Mouse (Mus musculus) regulatory T cell (primary cell): Measurements from ENCODE around the gene Mrpl19.

ENCODE experiments used
- in situ Hi-C: fragments of 300-600 bp; cut with MboI, MseI; formaldehyde crosslinking; loops from one replicate; pipeline ENCODE4 v1.15.1; 2025; ENCODE audit warnings: high pct_unique_total_duplicates

The Mrpl19 gene

DNA sequence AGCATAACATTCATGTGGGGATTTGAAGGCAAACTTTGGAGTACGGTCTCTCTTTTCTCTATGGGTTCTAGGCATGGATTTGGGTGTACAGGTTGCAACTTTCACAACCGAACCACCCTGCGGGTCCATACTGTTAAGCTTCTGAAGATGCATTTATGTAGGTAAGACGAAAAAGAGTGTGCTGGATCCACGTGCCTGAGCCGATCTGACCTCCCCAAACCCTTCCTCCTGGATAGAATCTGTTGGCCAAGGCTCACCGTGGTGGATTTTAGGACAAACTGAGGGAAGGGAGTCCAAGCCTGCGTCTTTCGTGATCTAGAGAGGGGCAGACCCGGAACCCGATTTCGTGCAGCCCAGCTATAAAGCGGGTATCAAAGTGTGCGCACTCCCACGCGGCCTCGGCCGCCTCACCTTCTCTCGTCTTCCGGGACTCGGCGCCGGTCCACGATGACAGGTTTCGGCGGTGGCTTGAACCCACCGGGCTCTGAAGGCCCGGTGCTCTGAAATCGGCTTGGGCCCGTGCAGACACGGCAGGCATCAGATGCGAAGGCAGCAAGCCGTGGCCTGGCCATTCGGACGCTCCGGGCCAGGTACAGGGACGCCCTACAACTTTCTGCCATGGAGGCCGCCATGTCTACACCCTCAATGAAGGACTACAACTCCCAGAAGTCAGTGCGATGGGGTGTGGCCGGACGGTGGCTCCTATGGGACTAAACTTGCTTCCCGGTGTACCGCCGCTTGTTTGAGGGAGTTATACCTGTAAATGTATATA is at the start of gene Mrpl19:
TSS of gene Mrpl19 (minus strand) at position 663 of the 772 bp plus-strand sequence.
- in situ Hi-C loops: loop anchor here (5.0 kb wide), 2 partner anchors 687 to 742 kb away; partner anchors contain the start of gene Pole4

DNA sequence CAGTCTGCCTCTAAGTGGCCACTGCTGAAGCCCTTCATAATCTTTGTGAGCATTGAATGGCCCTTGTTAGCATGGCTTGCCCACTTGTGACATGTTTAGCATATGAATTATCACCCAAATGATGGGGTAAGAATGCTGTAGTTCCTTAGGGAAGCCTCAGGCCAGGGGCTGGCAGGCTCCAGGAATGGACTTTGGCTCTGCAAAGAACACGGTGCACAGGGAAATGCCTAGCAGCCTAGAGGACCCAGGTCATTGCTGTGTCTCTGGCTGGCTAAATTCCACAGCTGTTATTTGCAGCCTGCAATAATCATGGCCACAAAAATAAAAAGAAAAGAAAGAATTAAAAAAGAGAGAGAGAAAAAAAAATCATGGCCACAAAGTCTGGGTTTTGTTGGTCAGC is 46.6 kb upstream of the Mrpl19 start:
- in situ Hi-C loops: no loop called here

DNA sequence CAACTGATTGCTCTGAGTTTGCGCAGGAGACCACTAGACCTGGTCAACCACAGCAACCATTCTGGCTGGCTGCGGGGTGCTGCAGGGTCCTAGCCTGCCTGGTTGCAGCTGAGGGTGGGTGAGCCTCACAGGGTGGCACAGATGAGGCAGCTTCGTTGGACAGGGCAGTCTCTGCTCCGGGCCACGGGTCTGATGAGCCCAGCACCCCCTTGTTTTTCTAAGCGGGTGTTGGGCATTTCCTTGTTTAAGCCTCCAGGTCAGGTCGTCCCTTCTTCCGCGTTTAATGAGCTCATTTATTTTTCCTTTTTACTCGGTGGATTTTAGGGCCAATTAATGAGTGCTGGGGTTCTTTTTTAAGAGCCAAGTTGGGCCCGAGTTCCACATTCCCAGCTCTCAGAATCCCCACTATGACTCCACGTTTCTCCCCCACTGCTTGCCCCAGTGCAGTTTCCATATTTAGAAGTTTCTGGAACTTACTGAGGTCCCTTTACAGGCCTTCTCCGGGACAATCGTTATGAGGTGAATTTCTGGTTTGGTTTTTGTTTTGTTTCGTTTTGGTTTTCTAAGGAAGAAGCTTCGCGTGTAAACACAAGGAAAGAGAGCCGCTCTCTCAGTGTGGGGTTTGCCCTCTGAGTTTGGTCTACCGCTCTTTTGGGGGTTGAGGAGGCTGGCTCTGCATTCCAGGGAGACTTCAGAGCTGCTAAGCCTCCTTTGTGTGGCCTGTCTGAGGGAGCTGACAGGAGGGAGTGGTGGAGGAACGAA is 24.5 kb upstream of the Mrpl19 start:
- in situ Hi-C loops: no loop called here

DNA sequence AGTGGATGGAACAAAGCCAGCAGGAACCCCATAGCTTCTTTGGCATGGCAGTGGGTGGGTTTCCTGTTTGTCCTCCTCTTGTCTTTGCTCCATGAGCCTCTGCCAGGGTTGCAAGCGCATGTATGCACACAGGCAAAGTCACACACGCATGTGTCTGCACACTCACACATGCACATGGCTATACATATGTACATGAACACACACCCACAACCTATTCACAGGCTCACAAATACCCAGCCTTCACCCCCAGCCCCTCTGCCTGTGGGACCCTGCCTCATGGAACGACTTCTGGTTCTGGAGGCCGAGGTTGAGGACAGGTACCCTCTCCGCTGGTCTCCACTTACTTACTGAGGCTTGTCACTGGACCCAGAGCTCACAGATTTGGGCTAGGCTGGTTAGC is 22.6 kb upstream of the Mrpl19 start:
- in situ Hi-C loops: loop anchor here (10.0 kb wide), 1 partner anchor 136 kb away; no protein-coding TSS in a partner anchor

DNA sequence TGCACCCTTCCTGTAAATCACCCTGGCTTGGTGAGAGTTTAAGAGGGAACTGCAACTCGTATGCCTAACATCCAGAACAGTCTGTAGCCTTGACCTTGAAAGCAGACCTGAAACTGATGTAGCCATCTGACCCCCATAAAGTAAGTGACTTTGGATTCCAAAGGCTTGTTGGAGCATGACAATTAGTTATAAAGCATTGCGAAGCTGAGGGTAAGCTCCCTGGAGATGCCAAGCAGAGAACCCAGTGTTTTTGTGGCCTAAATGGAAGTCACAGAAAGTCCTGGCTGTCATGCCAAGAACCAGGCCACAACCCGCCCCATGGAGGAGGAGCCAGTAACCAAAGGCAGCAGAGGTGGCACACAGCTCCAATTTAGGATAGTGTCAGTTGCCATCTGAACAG is 21.8 kb upstream of the Mrpl19 start:
- in situ Hi-C loops: loop anchor here (10.0 kb wide), 1 partner anchor 137 kb away; no protein-coding TSS in a partner anchor

DNA sequence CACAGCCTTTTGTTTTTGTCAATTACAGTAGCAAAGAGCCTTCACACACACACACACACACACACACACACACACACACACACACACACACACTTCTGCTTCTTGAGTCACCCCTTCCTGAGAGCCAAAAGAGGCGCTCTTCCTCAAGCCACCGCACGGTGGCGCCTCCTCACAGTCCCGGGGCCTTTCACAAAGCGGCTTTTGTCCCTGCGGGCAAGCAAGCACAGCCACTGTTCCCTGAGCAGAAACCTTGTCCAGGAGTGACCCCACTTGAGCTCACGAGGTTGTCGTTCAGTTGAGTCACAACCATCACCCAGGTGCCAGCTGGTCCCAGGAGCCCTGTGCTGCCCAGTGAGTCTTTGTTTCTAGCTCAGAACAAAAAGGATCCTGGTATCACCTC is 21.3 kb upstream of the Mrpl19 start:
- in situ Hi-C loops: loop anchor here (10.0 kb wide), 1 partner anchor 138 kb away; no protein-coding TSS in a partner anchor

DNA sequence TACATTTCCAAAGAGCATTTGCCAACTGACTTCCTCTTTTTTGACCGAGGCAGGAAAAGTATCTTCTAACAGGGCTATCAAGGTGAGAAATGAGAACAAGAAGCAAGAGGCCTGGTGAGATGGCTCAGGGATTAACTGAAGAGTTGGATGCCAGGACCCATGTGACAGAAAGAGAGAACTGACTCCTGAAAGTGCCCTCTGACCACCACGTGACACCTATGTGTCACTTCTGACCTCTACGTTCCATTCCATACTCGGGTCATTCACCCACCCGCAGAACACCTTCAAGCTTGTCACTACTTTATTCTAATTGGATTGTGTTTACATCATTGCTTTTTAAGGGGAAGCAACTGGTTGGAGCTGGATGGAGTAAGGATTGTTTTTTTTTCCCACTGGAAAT is 20.8 kb upstream of the Mrpl19 start:
- in situ Hi-C loops: loop anchor here (10.0 kb wide), 1 partner anchor 138 kb away; no protein-coding TSS in a partner anchor

DNA sequence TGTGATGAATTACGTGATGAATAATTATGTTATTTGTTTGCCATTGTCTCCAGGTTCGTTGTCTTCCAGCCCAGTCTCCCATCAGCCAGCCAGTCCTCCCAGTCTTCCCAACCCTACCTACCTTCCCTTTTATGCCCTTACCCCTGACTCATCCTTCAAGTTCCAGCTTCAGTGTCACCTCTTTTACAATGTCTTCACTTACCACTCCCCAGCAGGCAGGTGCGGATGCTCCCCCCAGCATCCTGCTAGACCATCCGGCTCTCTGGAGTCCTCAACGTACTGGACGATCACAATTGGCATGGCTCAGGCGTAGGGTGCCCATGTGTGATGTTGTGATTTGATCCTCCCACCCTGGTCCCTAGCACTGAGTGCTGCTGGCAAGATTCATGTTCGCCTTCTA is 20.4 kb upstream of the Mrpl19 start:
- in situ Hi-C loops: loop anchor here (10.0 kb wide), 1 partner anchor 139 kb away; no protein-coding TSS in a partner anchor

DNA sequence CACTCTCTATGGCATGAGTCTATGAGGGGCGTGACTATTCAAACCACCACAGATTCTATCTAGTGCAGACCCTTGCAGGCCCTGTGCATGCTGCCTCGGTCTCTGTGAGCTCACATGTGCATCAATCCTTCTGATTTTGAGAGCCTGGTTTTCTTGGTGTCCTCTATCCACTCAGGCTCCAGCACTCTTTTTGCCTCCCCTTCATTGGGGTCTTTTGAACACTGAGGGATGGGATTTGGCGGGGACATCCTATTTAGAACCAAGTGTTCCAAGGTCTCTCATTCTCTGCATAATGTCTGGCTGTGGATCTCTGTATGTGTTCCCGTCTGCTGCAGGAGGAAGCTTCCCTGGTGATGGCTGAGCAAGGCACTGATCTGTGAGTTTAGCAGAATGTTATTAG is 13.5 kb upstream of the Mrpl19 start:
- in situ Hi-C loops: no loop called here

DNA sequence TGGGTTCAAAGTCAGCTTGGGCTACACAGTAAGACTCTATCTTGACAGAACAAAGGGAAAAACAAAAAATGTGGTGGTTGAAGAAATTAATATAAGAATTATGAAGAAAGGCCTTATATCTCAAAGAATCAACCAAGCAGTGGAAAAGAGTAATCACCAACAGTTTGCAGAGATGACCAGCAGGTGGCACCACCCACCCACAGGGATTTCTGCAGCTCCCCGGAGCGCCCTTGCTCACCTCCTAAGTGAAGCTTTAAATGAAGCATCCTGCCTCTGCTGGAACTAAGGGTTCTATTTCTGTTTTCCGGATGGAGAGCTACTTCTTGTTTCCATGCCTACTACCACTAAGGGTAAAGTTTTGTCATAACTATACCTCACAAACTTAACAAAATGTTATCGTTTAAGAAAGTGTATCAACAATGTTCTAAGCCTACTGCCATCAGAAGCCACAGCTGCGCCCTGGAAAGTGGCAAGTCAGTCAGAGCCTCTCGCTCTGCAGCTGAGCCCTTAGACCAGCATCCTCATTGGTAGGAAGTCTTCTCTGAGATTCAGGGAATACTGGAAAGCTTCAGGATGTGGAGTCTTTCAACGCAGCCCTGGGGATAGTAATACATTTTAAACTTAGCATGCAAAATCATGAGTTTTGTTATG is 10.3 kb upstream of the Mrpl19 start:
- in situ Hi-C loops: no loop called here

DNA sequence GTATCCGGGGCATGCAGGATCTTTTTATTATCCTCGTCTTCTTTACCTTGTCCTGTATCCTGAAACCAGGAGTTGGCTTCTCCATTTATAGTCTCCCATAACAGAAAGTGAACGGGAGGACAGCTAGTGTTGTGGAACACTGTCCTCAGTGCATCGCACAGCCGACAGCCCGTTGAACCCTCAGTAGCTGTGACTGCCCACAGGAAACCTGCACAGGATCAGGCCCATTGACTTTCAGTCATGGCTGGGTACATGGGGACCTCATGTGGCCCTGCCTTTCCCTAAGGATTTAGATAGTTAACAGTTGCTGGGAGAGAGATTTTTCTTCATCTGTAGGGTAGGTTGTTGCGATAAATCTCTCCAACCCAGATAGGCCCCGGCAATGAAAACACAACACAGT is 6.8 kb upstream of the Mrpl19 start:
- in situ Hi-C loops: no loop called here

DNA sequence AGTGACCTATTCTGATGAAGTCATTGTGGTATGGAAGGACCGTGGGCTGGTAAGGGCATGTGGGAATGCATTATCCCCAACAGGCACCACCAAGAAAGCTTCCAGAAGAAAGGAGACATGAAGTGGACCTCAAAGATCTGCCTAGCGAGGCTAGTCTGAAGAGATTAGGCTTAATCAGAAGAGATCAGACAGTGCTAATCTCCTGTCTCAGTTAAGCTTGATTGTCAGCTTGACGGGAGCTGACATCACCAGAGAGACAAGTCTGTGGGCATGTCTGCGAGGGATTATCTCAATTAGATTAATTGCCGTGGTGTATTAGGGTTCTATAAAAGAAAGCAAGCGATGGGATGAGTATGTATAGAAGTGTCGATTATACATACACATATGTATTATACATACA is 5.4 kb upstream of the Mrpl19 start:
- in situ Hi-C loops: no loop called here

DNA sequence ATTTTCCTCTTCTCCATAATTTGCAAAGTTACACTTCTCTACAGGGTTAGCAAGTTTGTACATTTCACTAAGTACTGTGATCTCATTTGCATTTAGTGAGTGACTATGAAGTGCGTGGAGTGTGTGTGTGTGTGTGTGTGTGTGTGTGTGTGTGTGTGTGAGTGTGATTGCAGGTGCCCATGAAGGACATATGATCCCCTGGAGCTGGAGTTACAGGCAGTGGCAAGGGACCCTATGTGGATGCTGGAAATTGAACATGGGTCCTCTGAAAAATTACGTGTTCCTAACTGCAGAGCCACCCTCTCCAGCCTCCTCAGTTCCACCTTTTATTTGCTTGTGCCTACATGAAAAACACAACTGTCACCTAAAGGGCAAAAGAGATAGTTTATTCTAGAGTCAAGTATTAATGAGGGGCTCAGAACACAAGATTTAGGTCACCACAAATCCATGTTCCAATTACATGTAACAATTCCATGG is 348 bp upstream of the Mrpl19 start:
- in situ Hi-C loops: loop anchor here (5.0 kb wide), 2 partner anchors 686 to 741 kb away; partner anchors contain the start of gene Pole4

DNA sequence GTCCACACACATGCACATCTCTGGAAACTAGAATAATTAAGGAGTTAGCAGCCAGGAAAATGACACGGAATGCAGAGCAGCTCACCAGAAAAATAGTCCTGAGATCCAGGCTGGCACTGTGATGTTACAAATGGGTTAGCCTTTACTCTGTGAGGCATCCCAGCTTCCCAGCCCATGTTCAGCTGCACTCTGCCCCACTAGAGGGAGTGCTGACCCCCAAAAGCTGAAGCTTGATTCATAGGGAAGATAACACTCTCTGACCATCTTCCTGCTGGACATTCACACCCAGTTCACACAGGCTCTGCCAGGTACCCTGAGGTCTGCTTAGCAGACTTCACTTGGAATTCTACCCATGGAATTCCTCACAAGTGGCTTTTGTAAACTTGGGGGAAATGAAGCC is 5.5 kb downstream of the Mrpl19 start:
- in situ Hi-C loops: no loop called here

DNA sequence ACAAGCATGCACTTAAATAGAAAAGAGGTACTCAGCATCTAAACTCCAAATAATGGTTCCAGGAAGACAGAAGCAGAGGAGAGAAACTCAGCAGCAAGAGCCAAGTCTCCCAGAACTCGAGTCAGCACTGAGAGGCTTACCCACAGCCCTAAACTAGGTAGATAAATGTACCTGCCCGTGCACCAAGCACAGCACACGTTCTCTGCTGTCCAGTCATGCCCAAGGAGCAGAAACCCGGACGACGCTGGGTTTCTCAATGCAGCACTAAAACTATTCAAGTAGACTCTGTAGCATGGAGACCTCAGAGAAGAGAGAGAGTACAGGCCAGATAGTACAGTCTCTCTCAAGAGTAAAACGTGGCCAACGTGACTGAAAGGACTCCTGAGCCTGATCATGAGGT is 5.9 kb downstream of the Mrpl19 start:
- in situ Hi-C loops: no loop called here

DNA sequence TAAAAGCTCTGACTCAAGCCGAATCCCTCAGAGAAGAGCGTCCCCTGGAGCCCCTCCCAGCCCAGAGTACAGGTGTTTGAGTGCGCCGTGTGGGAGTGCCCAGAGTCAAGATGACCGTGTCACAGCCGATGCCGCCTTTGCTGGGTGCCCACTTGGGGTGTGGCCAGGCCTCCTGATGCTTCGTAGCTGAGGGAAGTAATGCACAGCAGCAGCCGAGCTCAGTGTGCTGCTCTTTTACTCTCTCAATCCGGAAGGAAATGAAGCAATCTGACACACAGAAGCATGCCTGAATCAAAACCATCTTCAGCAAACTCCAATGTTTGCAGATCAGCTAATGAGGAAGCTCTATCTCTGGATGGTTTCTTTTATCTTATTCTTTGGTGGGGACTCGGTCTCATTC is 7.8 kb downstream of the Mrpl19 start:
- in situ Hi-C loops: no loop called here

DNA sequence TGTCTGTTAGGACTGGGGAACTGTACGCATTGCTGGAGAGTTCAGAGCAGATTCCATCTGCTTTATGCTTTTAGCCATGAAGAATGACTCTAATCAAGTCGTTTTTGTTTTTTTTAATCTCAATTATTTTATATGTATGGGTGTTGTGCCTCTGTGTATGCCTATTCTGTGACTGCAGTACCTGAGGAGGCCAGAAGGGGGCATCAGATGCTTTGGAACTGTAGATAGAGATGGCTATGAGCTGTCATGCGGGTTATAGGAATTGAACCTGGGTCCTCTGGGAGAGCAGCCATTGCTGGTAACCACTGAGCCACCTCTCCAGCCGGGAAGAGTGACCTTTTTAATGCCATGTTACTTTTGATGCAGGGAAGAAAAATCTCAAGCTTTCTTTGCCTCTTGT is 9.4 kb downstream of the Mrpl19 start:
- in situ Hi-C loops: no loop called here

DNA sequence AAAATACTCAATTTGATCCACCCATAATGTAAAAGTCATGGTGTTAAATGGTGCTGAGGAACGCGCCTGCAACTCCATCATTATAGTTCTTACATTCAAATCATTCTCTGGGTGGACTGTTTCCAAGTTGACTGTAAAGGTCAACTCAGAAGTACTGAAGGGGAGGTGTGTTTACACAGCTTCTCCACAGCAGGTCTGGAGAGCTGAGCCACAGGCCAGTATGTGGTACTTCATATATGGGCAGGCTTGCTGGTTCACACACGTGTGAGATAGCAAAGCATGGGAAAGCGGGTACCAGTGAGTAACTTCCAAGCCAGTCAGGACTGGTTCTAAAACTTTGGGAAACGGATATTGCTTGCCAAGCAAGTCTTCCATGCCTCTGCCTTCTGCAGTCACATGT is 10.6 kb downstream of the Mrpl19 start:
- in situ Hi-C loops: no loop called here

DNA sequence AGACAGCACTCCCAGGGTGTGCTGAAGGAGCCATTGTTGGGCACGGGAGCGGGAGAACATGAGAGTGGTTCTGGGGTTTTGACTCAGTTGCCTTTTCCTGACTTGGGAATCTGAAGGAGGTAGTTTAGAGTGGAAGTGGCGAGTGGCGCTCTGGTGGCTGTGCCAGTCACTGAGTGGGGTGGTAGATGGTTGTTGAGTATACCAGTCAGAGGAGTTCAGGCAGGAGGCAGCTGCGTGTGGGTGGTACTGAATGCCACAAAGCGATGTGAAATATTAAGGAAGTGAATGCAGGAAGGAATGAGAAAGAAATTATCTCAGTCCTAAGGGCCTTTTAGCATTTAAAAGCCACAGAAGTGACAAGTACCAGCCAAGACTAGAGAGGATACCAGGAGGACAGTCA is 18.9 kb downstream of the Mrpl19 start:
- in situ Hi-C loops: no loop called here

DNA sequence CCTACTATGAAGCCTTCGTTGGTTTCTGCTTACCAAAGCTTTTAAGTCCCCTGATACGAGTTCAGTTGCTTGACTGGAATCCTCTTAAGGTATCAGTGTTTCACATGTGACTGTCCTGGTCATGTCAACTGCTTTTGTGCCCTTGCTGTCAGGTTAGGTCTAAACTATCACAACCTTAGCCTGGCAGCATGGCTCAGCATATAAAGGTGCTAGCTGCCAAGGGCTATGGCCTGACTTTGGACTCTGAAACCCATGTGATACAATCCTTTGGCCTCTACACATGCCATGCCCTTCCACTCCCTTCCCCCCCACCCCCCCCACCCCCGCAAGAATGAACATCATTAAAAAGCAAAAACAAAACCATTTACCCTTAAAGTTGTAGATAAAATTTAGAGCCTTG is 21.3 kb downstream of the Mrpl19 start:
- in situ Hi-C loops: no loop called here

DNA sequence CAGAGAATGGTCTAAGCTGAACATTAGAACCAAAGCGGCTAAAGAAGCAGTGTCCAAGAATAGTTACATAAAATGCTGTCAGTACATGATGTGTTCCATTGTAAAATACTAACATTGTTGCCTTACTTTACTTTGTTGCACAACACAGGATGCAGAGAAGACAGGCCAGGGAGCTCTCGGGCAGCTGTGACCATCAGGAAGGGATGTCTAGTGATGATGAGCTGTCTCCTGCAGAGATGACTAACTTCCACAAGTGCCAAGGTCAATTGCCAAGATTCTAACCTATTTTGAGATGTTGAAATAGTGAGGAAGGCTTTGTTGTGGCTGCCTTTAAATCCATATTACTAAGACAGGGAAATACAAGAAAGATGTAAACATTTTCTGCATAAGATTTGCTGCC is 22.5 kb downstream of the Mrpl19 start:
- in situ Hi-C loops: no loop called here

DNA sequence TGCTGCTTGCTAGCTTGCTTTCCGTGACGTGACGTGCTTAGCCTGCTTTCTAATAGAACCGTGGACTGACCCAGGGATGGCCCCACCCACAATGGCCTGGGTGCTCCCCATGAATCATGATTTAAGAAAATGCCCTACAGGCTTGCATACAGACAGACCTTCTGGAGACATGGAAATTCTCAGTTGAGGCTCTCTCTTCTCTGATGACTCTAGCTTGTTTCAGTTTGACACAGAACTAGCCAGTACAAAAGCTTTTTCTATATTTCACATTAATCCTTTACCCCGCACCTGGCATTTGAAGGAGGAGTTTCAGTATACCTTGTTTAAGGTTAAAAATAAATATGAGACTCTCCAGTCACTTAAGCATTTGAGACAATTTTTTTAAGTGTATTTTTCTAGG is 24.0 kb downstream of the Mrpl19 start:
- in situ Hi-C loops: no loop called here
